Mouse (Mus musculus) megakaryocyte, adult 5-6 weeks (primary cell): ENCODE results near the gene Atp5c1. TPM values are rescaled to one million over a fixed set of nuclear protein-coding genes. Genes with fewer than 3 reads are reported as not detected.

Experiments used
- ATAC-seq: 2 replicates; pipeline ENCODE4 v1.8.0; 2016; ENCODE audit warnings: mild to moderate bottlenecking, inconsistent platforms; ENCODE audit not compliant: poor library complexity, severe bottlenecking
- total RNA-seq, 2 experiments: library from RNA; stranded (forward) in 1 of 2; stranded (reverse) in 1 of 2; fragments of 153-499, 151-499 nt in 1 of 2; fragments of 221-1000, 200-1000 nt in 1 of 2; gene quantifications; 2 replicates each; pipeline versions ENCODE4 v1.2.3 to v1.2.4; 2015 to 2017

Gene Atp5c1
- total RNA-seq (2015), result 493 and 571 TPM in 2 replicates
- total RNA-seq (2017), result 410 and 491 TPM in 2 replicates

DNA sequence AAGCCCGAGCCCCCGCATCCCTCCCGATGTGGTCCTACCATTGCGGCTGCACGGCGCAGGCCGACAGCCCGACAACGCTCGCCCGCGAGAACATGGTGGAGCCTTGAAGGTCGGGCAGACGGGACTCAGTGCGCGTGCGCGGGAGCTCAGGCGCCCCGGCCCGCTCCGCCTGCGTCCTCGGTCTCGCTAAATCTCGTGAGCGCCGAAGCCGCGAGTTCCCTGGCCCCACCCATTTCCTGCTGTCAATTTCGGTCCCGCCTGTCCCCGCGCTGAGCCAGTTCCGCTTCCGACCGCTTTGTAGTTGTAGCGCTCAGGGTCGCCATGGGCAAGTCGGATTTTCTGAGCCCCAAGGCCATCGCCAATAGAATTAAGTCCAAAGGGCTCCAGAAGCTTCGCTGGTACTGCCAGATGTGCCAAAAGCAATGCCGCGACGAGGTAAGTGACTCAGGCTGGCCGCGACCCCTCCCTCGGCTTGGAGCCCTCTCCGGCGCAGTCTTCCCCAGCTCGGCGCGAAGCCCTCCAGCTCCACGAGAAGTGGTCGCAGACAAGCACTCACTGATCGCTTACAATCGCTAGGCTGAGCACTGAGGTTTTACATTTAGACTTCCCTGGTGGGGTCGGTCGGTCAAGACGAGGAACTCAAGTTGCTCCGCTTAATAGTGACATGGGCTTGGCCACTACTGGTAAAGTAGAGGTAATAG is at the start of gene Atp5c1, which contains the start of gene Kin:
Gene Atp5c1, minus strand, starts transcription at position 201 of the 701 bp plus-strand sequence.
Gene Kin, plus strand, starts transcription at position 284 of the 701 bp plus-strand sequence.
- ATAC-seq, result peak; percentile 96

DNA sequence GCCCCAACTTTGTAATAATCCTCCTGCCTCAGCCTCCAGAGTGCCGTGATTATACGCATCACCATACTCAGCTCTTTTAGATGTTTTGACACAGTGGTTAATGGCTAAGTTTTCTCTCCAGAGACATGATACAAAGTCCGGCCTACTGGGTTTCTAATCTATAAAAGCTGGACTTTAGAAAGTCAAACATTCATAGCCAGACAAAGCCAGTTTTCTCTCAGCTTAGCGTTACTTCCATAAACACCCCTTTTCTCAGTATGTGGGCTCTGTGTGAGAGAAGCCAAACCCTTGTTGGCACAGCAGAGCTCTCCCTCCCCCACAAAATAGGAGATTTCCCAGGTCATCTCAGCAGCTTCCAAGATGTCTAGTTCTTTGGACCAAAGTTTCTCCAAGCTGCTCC is 48.3 kb upstream of the Atp5c1 start:
- ATAC-seq, result no peak

DNA sequence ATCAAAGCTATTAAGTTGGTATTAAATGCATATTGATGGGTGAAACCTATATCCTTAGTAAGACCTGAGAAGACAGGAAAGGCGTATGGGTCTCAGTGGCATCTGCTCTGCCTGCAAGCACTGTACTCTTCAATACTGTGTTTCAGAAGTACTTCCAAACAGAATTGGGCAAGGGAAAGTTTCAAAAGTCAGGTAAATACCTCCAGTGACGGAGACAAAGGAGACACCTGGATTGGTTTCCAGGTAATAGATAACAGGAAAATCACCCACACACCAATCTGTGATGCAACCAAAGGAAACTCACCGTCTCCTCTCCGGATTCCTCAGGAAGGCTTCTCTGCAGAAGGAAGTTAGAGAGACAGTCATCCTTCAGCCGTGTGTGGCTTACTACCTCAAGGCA is 47.2 kb upstream of the Atp5c1 start:
- ATAC-seq, result no peak

DNA sequence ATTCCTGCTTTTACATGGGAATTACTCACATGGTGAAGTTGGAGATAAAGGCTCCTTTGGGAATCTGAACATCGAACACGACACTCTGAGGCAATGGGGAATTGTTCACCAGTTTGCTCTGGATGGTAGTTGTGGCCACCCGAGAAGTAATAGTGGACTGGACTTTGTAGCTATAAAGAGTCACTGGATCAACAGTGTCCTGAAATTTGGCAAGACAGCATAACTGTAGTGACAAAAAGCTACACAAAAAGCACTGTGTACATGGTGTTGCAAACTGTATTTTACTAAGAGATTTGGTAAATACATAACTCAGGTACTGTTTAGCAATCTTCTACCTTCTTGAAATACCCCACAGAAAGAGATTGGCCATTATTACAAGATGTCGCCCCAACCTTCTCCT is 45.8 kb upstream of the Atp5c1 start:
- no peak for ATAC-seq

DNA sequence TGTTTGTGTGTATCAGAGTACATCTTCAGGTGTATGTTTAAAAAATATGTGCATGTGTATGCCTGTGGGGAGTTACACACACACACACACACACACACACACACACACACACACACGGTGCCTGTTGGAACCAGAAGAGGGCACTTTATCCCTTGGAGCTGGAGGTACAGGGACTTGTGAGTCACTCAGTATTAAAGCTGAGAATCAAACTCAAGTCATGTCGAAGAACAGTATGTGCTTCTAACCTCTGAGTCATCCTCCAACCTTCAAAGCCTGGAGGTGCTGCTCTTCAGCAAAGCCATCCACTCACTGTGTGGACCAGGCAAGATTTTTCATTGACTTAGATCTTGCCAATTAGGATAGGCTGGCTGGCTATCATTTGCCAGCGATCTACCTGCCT is 41.5 kb upstream of the Atp5c1 start:
- ATAC-seq, result no peak

DNA sequence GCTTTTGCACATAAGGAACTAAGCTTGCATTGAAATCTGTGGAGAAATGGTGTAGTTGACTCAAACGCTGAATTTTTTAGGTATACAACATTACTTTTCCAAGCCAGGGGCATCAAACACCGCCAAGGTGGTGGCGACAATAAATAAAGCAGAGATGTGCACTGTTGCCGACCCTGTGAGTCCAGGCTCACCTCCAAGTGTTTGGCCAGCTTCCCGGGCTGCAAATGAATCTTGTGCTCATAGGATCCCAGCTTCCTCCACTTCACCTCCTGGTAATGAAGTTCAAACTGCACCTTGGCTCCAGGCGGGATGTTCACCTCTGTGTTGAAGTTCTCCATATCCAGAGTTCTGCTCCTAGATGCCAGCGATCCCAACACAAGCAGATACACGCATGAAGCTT is 39.0 kb upstream of the Atp5c1 start:
- ATAC-seq, result no peak

DNA sequence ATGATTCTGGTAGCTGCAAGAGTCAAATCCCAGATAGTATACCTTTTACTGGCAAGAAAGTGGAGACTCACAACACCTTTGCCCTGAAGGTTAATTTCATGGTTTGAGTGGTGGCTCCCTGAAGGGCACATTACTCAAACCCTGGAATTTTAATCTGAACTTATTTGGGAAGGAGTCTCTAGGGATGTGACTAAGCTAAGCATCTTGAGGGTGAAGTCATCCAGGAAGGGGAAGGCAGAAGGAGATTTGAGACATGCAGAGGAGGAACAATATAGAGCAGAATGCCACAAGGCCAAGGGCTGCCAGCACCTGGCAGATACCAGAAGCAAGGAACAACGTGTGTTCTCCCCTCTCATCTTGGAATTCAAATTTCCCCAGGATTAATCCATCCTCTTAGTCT is 38.4 kb upstream of the Atp5c1 start:
- ATAC-seq, result no peak

DNA sequence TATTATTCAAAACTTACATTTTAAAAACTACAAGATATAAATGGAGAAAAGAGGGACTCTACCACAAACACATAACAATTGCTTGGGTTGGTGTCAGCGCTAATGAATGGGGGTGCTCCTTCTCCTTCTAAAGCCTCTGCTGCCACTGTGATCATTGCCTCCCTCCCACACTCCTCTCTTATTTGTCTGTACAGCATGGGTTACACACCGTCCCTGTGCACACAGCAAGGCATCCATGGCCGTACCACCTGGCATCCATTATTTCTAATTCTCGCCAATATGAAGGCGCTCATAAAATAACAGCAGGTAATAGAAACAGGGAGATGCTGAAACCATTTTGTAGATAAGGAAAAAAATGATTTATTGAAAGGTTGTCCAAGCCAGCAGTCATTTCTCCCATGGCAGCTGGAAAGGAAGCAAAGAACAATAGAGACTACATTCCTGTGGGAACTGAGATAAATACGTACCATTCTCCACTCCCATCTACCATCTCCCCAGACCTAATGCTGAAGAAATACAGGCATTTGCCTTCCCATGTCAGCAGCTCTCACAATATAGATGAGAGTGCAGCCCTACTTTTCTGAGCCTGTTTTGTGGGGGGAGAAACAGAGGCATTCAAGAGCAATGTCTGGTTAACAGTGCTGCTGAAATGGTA is 28.4 kb upstream of the Atp5c1 start:
- ATAC-seq, result no peak

DNA sequence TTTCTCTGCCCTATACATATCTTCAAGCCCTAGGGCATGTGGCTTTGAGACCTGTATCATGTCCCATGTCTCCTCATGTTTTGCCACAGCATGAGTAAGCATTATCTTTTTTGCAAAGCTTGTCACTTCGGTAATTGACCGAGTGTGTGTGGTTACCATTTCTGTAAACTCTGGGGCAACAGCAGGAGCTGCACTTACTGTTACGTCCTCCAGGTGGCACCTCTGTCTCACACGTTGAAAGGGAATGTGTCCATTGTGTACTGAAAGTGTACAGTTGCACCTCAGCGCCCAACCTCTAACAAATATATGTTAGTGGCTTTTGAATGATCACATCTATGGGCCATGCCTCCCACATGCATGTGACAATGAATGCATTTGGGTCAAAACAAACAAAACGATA is 20.9 kb upstream of the Atp5c1 start:
- peak; percentile 89 for ATAC-seq

DNA sequence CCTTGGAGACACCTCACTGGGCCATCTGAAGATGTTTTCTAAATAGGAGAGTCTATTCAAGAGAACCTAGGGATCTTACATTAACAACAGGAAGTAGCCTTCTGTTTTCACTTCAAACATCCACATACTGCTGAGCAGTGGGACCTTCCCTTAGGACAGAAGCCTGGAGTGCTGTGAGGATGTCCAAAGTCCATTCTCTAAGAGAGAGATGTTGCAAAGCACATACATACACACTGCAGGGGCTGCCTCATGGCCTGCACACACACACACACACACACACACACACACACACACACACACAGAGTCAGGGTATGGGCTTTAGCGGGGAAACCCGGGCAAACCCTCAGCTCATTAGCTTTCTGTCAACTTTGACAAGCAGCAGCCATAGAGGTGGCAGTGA is 20.2 kb upstream of the Atp5c1 start:
- ATAC-seq, result no peak

DNA sequence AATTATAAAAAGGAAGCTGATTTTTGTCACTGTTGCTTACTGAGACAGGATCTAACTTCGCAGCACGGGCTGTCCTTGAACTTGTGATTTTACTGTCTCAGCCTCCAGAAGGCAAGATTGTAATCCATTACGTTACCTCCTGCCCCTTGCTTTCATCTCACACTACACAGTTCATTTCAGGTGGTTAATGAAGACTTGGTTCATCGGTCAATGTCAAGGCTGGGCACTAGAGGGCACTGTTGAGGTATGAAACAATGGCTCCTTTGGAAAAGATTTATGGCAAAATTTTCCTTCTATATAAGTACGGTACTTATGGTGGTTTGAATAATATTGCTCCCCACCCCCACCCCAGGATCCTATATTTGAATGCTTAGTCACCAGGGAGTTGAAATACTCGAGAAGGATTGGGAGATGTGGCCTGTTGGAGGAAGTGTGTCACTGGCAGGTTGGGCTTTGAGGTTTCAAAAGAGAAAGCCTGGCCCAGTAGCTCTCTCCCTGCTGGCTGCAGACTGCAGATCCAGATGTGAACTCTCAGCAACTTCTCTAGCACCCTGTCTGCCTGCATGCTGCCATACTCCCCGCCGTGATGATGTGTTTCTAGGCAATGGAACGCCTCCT is 18.4 kb upstream of the Atp5c1 start:
- peak; percentile 59 for ATAC-seq

DNA sequence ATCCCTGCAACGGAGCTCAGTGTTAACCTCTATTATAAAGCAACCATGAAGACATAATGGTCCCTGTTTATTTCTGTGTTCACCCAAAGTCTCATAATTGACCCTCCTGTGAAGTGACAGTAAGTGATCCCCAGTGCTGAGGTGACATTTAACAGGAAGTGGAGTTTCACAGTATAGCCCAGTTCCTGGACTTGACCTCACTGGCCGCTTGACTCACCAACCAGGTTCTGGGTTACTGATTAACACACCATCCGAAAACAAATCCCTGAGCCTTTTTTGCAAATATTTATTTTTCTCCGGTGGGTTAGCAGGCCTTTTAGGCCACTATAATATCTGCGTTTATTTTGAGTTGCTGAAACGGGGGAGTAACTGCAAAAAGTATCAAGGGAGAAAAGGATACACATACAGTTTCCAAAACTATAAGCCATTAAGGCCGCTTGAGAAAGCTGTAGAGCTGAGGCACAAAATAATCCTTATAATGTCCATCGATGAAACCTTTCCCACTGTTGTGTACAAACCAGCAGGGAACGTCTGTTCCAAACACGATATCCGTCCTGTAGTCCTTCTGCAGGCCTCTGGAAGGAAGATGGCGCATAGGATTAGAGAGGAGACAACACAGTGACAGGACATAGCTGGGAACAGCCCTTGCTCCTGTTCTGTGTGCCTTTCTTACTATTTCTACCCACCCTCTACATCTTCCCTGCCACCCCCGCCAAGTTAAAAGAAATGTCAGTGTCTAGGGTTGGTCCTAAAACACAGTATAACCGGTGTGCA is 14.2 kb upstream of the Atp5c1 start:
- ATAC-seq, result no peak

DNA sequence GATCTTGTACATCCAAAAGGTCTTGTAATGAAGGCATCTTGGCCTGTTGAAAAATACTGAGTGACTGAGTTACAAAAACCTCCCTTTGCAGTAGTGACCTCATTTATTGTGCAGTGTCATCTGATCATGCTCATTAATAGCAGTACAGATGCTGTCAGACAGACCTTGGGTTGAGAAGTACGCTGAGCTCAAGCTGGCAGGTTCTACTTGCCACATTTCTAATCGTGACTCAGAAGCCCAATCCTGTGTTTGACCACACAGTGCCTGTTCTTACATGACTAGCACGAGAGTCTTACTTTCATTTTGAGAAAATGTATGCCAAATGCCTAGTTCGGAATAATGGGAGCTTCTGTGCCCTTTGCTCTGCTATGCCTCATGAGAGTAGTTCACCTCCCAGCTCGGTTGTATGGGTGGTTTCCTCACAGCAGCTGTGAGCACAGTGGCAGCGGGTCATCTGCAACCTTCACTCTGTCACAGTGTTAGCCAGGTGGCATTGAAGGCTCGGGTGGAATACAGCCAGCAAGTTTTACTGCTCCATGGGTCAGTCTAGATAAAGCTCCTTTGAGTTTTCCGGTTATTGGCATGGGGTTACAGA is 7.0 kb upstream of the Atp5c1 start:
- ATAC-seq, result no peak

DNA sequence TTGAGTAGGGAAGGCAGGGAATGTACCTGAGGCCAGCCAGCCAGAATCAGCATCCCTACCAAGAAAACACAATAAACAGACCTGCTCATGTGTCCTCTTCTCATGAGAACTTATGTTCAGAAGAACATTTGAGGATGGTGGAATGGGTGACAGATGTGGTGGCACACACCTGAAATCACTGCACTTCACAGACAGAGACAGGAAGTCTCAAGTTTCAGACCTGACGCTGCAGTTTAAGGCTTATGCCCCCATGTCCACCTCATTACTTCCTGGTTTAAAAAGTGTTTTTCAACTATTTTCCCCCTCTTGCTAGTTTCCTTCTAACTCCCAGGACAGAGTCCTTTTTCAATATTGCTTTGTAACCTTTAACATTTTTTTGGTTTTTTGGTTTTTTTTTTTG is 2.4 kb upstream of the Atp5c1 start:
- ATAC-seq, result no peak

DNA sequence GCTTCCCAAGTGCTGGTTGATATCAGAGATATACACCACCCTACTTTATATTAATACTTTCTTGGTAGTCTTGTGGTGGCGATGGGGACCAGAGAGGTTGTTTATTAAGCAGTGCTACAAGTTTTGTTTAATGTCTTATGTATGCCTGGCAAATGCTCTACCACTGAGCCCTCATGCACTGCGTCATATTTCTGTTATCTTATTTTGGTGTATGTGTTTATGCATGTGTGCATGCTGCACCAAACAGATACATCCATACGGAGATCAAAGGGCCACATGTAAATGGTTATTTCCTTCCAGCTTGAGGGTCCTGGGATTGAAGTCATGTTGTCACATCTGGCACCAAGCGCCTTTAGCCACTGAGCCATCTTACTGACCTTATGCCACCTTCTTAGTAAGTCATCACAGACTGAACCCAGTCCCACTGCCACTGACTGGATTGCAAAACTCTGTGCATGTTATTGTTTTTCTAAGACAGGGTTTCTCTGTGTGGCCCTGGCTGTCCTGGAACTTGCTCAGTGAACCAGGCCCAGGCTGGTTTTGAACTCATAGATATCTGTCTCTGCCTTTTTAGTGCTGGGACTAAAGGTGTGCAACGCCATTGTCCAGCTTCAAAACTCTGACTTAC is 1.3 kb upstream of the Atp5c1 start:
- no peak for ATAC-seq

DNA sequence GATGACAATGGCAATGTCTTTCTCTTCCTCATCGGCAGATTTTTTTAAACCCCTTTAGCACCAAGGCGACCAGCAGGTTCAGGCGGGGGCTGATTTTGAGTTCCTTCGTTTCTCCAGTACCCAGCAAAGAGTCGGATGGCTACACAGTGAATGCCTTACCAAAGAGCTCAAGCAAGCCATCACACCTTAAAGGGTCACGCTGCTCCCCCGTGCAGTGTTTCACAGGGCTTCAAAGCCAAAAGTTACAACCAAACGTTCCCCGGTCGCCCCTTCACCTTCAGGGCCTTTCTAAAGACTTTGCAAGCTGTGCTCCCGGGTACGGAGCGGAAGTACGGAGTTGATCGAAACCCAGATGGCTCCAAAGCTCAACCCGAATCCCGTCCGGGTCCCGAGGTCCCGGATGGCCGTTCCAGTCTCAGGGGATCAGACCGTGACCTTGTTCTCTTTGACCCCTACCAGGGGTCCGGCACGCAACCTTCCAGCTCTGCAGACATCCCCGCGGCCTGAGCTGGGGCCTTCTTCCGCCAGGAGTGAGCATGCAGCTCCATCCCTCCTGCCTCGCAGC is 483 bp downstream of the Atp5c1 start:
- peak; percentile 41 for ATAC-seq

DNA sequence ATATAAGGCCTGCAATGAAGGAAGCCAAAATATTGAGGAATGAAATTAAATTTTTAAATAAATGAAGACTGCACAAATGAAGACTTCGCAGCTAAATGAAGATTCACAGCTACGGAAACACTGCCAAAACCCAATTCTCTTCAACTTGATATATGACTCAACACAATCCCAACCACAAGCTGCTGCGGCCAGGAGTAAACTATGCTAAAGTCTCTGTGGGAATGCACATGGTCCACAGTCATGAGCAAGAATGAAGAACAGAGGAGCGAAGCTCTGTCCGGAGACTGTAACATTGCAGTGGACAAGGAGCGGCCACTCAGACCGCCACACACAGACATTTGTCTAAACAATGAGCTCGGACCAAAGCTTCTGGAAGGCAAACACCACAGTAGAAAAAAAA is 3.6 kb downstream of the Atp5c1 start:
- no peak for ATAC-seq

DNA sequence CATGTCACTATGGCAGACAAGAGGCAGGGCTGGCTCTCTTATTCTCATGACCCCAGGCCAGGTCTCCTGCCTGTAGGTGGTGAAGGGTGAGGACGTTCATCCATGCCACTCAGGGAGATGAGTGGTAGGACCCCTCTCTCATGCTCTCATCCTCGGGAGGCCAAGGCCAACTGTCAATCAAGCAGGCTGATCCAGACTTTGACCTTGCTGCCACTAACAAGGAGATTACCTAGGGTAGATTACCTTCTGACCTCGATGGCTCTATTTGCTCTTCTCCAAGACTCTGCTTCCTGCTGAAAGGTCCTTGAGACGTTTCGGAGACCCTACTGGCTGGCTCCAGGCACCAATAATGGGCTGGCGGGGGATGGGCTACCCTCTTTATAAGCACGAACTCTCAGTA is 5.8 kb downstream of the Atp5c1 start:
- ATAC-seq, result no peak

DNA sequence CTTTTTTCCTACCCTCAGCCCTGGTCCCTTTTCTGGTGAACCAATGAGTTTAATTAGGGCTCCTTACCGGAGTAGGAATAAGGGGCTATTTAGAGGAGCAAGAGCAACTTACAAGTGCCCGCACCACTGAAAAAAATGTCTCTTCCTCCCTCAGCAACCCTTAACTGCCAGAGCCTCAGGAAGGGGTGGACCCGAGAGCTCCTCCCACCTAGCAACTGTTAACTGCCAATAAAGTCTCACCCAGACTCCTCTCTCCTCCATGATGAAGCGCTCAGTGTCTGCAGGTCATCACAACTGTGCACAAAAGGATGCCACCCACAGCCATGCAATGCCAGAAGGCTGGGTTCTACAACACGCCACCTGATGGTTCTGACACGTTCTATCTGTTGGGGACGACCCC is 8.6 kb downstream of the Atp5c1 start:
- ATAC-seq, result no peak

DNA sequence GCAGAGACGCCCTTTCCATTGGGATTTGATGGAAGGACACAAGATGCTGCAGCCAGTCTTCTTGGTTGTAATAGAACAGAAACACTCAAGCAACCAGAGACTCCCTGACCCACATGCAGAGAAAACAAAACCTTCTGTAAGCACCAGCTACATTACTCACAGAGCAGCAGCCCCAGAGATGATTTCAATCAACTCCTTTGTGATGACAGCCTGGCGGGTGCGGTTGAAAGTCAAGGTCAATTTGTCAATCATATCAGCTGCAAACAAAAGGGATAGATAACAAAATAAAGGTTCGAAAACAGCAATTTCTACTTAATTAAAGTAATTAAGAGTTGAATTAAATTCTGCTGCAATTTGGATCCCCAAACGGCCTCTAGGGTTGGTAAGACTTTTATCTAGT is 21.5 kb downstream of the Atp5c1 start:
- no peak for ATAC-seq
